Mouse (Mus musculus): ENCODE data around the gene Rgs2. TPM values are rescaled to one million over a fixed set of nuclear protein-coding genes. Genes with fewer than 3 reads are reported as not detected.

Gene Rgs2
- polyA plus RNA-seq, 1 experiment = 36.1 TPM

GRCm38 (mm10) chr1:143989773-143990172 lies 14.2 kb downstream of the Rgs2 start:
- Histone ChIP-seq H3K4me3 (replicated peaks) (no peak overlapping the region), H3K4me1 (peaks cover 6% of the 10 kb centered on the region), H3K27me3 (replicated peaks) (peaks cover 2% of the 10 kb centered on the region), H3K9me3 (no peaks in the 10 kb centered on the region), H3K36me3 (replicated peaks; ENCODE audit: low read length) (no peaks in the 10 kb centered on the region)
- TF ChIP-seq GATA1 (IDR thresholded peaks at IDR 0.05; ENCODE audit: borderline replicate concordance, low read length) = no peak
- TF ChIP-seq FLI1 (IDR thresholded peaks at IDR 0.05; ENCODE audit: low read length) = no peak

GRCm38 (mm10) chr1:143988756-143989155 lies 15.2 kb downstream of the Rgs2 start:
- Histone ChIP-seq H3K9me3 (no peaks in the 10 kb centered on the region), H3K36me3 (replicated peaks; ENCODE audit: low read length) (no peaks in the 10 kb centered on the region), H3K27me3 (replicated peaks) (peaks cover 2% of the 10 kb centered on the region), H3K4me1 (peaks cover 6% of the 10 kb centered on the region), H3K4me3 (replicated peaks) (no peak overlapping the region)
- TF ChIP-seq FLI1 (IDR thresholded peaks at IDR 0.05; ENCODE audit: low read length) (no peak), GATA1 (IDR thresholded peaks at IDR 0.05; ENCODE audit: borderline replicate concordance, low read length) (no peak)

GRCm38 (mm10) chr1:143984988-143985625 lies 18.9 kb downstream of the Rgs2 start:
- peaks cover 2% of the 10 kb centered on the region for H3K27me3 ChIP-seq (replicated peaks)
- TF ChIP-seq FLI1 (IDR thresholded peaks at IDR 0.05; ENCODE audit: low read length) (no peak), GATA1 (IDR thresholded peaks at IDR 0.05; ENCODE audit: borderline replicate concordance, low read length) (no peak)
- no peak overlapping the region for H3K4me3 ChIP-seq (replicated peaks)
- H3K4me1 ChIP-seq = peaks cover 4% of the 10 kb centered on the region; the same call in 1 of the 2 replicates
- no peaks in the 10 kb centered on the region for H3K36me3 ChIP-seq (replicated peaks; ENCODE audit: low read length)
- no peaks in the 10 kb centered on the region for H3K9me3 ChIP-seq

GRCm38 (mm10) chr1:143982765-143983312 lies 21.1 kb downstream of the Rgs2 start:
- Histone ChIP-seq H3K27me3 (replicated peaks) (peaks cover 2% of the 10 kb centered on the region), H3K4me3 (replicated peaks) (no peak overlapping the region), H3K36me3 (replicated peaks; ENCODE audit: low read length) (no peaks in the 10 kb centered on the region), H3K4me1 (peaks cover 4% of the 10 kb centered on the region; the same call in 1 of the 2 replicates), H3K9me3 (no peaks in the 10 kb centered on the region)
- TF ChIP-seq GATA1 (IDR thresholded peaks at IDR 0.05; ENCODE audit: borderline replicate concordance, low read length) (no peak), FLI1 (IDR thresholded peaks at IDR 0.05; ENCODE audit: low read length) (no peak)

- no peak for TF ChIP-seq GATA1 (IDR thresholded peaks at IDR 0.05; ENCODE audit: borderline replicate concordance, low read length)
- TF ChIP-seq FLI1 (IDR thresholded peaks at IDR 0.05; ENCODE audit: low read length) = no peak
- H3K4me3 ChIP-seq (replicated peaks) = no peak overlapping the region
- no peaks in the 10 kb centered on the region for H3K36me3 ChIP-seq (replicated peaks; ENCODE audit: low read length)
Measured at GRCm38 (mm10) chr1:143982085-143982764, 21.7 kb downstream of the Rgs2 start.

GRCm38 (mm10) chr1:143980811-143981210 lies 23.1 kb downstream of the Rgs2 start:
- H3K9me3 ChIP-seq = no peaks in the 10 kb centered on the region
- TF ChIP-seq GATA1 (IDR thresholded peaks at IDR 0.05; ENCODE audit: borderline replicate concordance, low read length) (no peak), FLI1 (IDR thresholded peaks at IDR 0.05; ENCODE audit: low read length) (no peak)
- H3K27me3 ChIP-seq (replicated peaks) = no peaks in the 10 kb centered on the region
- no peaks in the 10 kb centered on the region for H3K36me3 ChIP-seq (replicated peaks; ENCODE audit: low read length)
- H3K4me3 ChIP-seq (replicated peaks) = no peak overlapping the region
- H3K4me1 ChIP-seq = peaks cover 4% of the 10 kb centered on the region; the same call in 1 of the 2 replicates

More at GRCm38 (mm10) chr1:143982085-143982764, 21.7 kb downstream of the Rgs2 start:
- peaks cover 4% of the 10 kb centered on the region; the same call in 1 of the 2 replicates for H3K4me1 ChIP-seq
- H3K9me3 ChIP-seq = no peaks in the 10 kb centered on the region
- H3K27me3 ChIP-seq (replicated peaks) = no peaks in the 10 kb centered on the region

- H3K27me3 ChIP-seq (replicated peaks) = no peaks in the 10 kb centered on the region
- H3K36me3 ChIP-seq (replicated peaks; ENCODE audit: low read length) = no peaks in the 10 kb centered on the region
- H3K4me1 ChIP-seq = no peaks in the 10 kb centered on the region
- TF ChIP-seq FLI1 (IDR thresholded peaks at IDR 0.05; ENCODE audit: low read length) (no peak), GATA1 (IDR thresholded peaks at IDR 0.05; ENCODE audit: borderline replicate concordance, low read length) (no peak)
- no peaks in the 10 kb centered on the region for H3K9me3 ChIP-seq
- no peak overlapping the region for H3K4me3 ChIP-seq (replicated peaks)
Measured at GRCm38 (mm10) chr1:143974637-143975036, 29.3 kb downstream of the Rgs2 start.

GRCm38 (mm10) chr1:143962301-143962700 lies 41.7 kb downstream of the Rgs2 start:
- H3K4me1 ChIP-seq = 0 out of 2 replicates have a peak, but pooled peaks cover 3% of the 10 kb centered on the region
- TF ChIP-seq FLI1 (IDR thresholded peaks at IDR 0.05; ENCODE audit: low read length) (no peak), GATA1 (IDR thresholded peaks at IDR 0.05; ENCODE audit: borderline replicate concordance, low read length) (no peak)

GRCm38 (mm10) chr1:143960340-143960739 lies 43.6 kb downstream of the Rgs2 start:
- peaks cover 2% of the 10 kb centered on the region for H3K27me3 ChIP-seq (replicated peaks)
- TF ChIP-seq FLI1 (IDR thresholded peaks at IDR 0.05; ENCODE audit: low read length) = no peak
- TF ChIP-seq GATA1 (IDR thresholded peaks at IDR 0.05; ENCODE audit: borderline replicate concordance, low read length) = no peak
- no peaks in the 10 kb centered on the region for H3K36me3 ChIP-seq (replicated peaks; ENCODE audit: low read length)
- H3K4me1 ChIP-seq = 0 out of 2 replicates have a peak, but pooled peaks cover 3% of the 10 kb centered on the region
- peaks cover 4% of the 10 kb centered on the region for H3K9me3 ChIP-seq
- H3K4me3 ChIP-seq (replicated peaks) = no peak overlapping the region

More at GRCm38 (mm10) chr1:143962301-143962700, 41.7 kb downstream of the Rgs2 start:
- H3K36me3 ChIP-seq (replicated peaks; ENCODE audit: low read length) = no peaks in the 10 kb centered on the region
- no peak overlapping the region for H3K4me3 ChIP-seq (replicated peaks)
- no peaks in the 10 kb centered on the region for H3K27me3 ChIP-seq (replicated peaks)
- H3K9me3 ChIP-seq = peaks cover 4% of the 10 kb centered on the region

GRCm38 (mm10) chr1:143956090-143956489 lies 47.9 kb downstream of the Rgs2 start:
- Histone ChIP-seq H3K4me3 (replicated peaks) (no peak overlapping the region), H3K27me3 (replicated peaks) (peaks cover 2% of the 10 kb centered on the region), H3K9me3 (peaks cover 4% of the 10 kb centered on the region), H3K4me1 (0 out of 2 replicates have a peak, but pooled peaks cover 5% of the 10 kb centered on the region), H3K36me3 (replicated peaks; ENCODE audit: low read length) (no peaks in the 10 kb centered on the region)
- TF ChIP-seq FLI1 (IDR thresholded peaks at IDR 0.05; ENCODE audit: low read length) (no peak), GATA1 (IDR thresholded peaks at IDR 0.05; ENCODE audit: borderline replicate concordance, low read length) (no peak)
